Mouse (Mus musculus) limb, embryonic 13.5 days (tissue): ENCODE measurements around the gene Ahdc1. TPM values are rescaled to one million over a fixed set of nuclear protein-coding genes. Genes with fewer than 3 reads are reported as not detected.
"Not testable (repeated sequence)": the region's sequence is repeated elsewhere in the genome, so short reads cannot be mapped to it uniquely, and the experiment has no call there.

Source experiments
- ATAC-seq: fragments of 200-750 bp; cut with Nextera tagmentation; 2 replicates; pipeline ENCODE4 v1.8.0; 2017; ENCODE audit warnings: low read depth, moderate number of reproducible peaks, moderate TSS enrichment; ENCODE audit not compliant: low FRiP score
- H3K27ac ChIP-seq: fragments of 300-500 bp; sonication (generic); 2 replicates; pipeline ENCODE4 v1.5.1; 2015; ENCODE audit warnings: inconsistent platforms, mild to moderate bottlenecking, moderate library complexity
- H3K27me3 ChIP-seq: fragments of 300-500 bp; sonication (generic); 2 replicates; pipeline ENCODE4 v1.6.1; 2015; ENCODE audit warnings: mild to moderate bottlenecking, inconsistent platforms
- H3K36me3 ChIP-seq: fragments of 300-500 bp; sonication (generic); 2 replicates; pipeline ENCODE4 v1.6.1; 2015; ENCODE audit warnings: inconsistent platforms, mild to moderate bottlenecking, moderate library complexity
- H3K4me1 ChIP-seq: fragments of 300-500 bp; sonication (generic); 2 replicates; pipeline ENCODE4 v1.6.1; 2015; ENCODE audit warnings: inconsistent platforms
- H3K4me2 ChIP-seq: fragments of 300-500 bp; sonication (generic); replicated peaks from 2 replicates; pipeline ENCODE4 v1.6.1; 2015; ENCODE audit warnings: inconsistent platforms, mild to moderate bottlenecking, moderate library complexity
- H3K4me3 ChIP-seq: fragments of 300-500 bp; sonication (generic); 2 replicates; pipeline ENCODE4 v1.5.1; 2015; ENCODE audit warnings: moderate library complexity, mild to moderate bottlenecking, inconsistent platforms
- H3K9ac ChIP-seq: fragments of 300-500 bp; sonication (generic); 2 replicates; pipeline ENCODE4 v1.6.1; 2015; ENCODE audit warnings: mild to moderate bottlenecking, inconsistent platforms
- H3K9me3 ChIP-seq: fragments of 300-500 bp; sonication (generic); 2 replicates; pipeline ENCODE4 v1.6.1; 2016; ENCODE audit warnings: inconsistent platforms
- WGBS: fragments of 180-500 bp; shearing (Covaris S2); methylation state at CpG from one replicate; pipeline ENCODE4 v1.1.7; 2015; 5-methylcytosine and 5-hydroxymethylcytosine counted together
- polyA plus RNA-seq: library from polyadenylated mRNA; unstranded; fragments of >200 nt; fragmentation: Nextera tagmentation; extraction: Ambion mirVana; gene quantifications from 2 replicates; pipeline ENCODE4 v1.2.1, GENCODE M21; 2015

Gene Ahdc1
- polyA plus RNA-seq, 1 experiment from 2014 or later = 11.3 TPM

- ATAC-seq = no peak
- Histone ChIP-seq H3K4me2 (no peak overlapping the region), H3K27me3 (no peaks in the 10 kb centered on the region), H3K9me3 (no peaks in the 10 kb centered on the region), H3K4me3 (no peak overlapping the region), H3K4me1 (peaks cover 67% of the 10 kb centered on the region), H3K9ac (peak overlapping the region; percentile 19; the same call in 1 of the 2 replicates), H3K36me3 (no peaks in the 10 kb centered on the region), H3K27ac (peak overlapping the region; percentile 72; the same call in 1 of the 2 replicates)
- WGBS = 65% methylated on average over 6 of the region's 6 CpGs
Measured at GRCm38 (mm10) chr4:133093056-133093455, 82.0 kb downstream of the Ahdc1 start.

DNA sequence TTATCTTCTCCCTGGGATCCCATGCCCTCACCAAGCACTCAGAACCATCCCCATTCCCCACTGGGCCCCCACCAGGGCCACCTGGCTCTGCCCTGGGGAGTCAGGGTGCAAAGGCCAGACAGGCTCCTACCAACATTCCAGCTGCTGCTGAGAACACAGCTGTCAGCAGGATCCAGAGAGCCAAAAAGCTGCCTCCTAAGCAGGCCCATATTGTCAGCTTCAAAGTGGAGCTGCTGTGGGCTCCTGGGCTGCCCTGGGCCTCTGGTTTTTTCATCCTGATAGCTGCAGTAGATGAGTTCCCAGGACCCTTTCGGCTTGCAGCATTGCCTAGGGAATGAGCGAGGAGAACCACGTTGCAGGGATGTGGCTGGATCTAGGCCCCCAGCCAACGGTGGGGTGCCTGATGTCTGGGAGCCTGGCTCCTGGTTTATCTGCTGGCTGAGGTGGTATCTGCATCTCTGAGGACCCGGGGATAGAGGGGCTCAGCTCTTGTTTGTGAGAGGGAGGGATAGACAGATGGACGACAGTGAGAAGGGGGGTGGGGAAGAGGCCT lies 82.5 kb downstream of the Ahdc1 start:
- ATAC-seq = no peak
- H3K27me3 ChIP-seq = no peaks in the 10 kb centered on the region
- WGBS = 17% methylated on average over 6 of the region's 6 CpGs
- no peaks in the 10 kb centered on the region for H3K36me3 ChIP-seq
- H3K9me3 ChIP-seq = no peaks in the 10 kb centered on the region
- H3K4me2 ChIP-seq = no peak overlapping the region
- no peak overlapping the region for H3K4me3 ChIP-seq
- H3K4me1 ChIP-seq = peaks cover 67% of the 10 kb centered on the region
- peak overlapping the region; percentile 19 for H3K9ac ChIP-seq
- H3K27ac ChIP-seq = peak overlapping the region; percentile 72

DNA sequence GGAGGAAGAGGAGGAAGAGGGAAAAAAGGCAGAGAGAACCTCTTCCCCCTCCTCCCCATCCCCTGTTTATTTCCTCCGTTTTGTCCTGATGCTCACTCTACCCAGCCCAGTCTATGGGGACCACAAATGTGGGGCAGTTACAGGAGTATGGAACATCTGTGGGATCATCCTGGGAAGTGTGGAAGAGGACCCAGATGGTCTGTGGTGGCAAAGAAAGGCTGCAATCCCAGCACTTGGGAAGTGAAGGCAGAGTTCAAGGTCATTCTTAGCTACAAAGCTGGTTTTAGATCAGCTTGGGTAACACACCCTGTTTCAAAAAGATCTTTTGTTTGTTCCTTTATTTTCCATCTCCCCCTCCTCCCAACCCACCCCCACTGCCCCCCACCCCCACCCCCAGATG lies 83.2 kb downstream of the Ahdc1 start:
- no peak for ATAC-seq
- no peak overlapping the region for H3K4me2 ChIP-seq
- H3K4me1 ChIP-seq = peaks cover 64% of the 10 kb centered on the region
- no peak overlapping the region for H3K27ac ChIP-seq
- WGBS = 55% methylated on average over 1 of the region's 1 CpGs
- H3K27me3 ChIP-seq = no peaks in the 10 kb centered on the region
- no peaks in the 10 kb centered on the region for H3K36me3 ChIP-seq
- no peak overlapping the region for H3K9ac ChIP-seq
- H3K9me3 ChIP-seq = no peaks in the 10 kb centered on the region
- no peak overlapping the region for H3K4me3 ChIP-seq

- ATAC-seq = peak; percentile 26
- Histone ChIP-seq H3K27me3 (no peaks in the 10 kb centered on the region), H3K4me3 (peak overlapping the region; percentile 21), H3K4me1 (peaks cover 56% of the 10 kb centered on the region), H3K36me3 (no peaks in the 10 kb centered on the region), H3K4me2 (peak overlapping the region; percentile 54), H3K9me3 (no peaks in the 10 kb centered on the region), H3K9ac (peak overlapping the region; percentile 45), H3K27ac (peak overlapping the region; percentile 86)
- 40% methylated on average over 16 of the region's 16 CpGs for WGBS
Measured at GRCm38 (mm10) chr4:133094936-133095733, 84.1 kb downstream of the Ahdc1 start.

GRCm38 (mm10) chr4:133095734-133096065 lies 84.6 kb downstream of the Ahdc1 start:
- peak overlapping the region; percentile 54 for H3K4me2 ChIP-seq
- H3K4me3 ChIP-seq = peak overlapping the region; percentile 21
- H3K27ac ChIP-seq = peak overlapping the region; percentile 86
- peak overlapping the region; percentile 45 for H3K9ac ChIP-seq
- peak; percentile 4; the same call in 1 of the 2 replicates for ATAC-seq
- not testable (repeated sequence) for H3K9me3 ChIP-seq, H3K36me3 ChIP-seq, H3K27me3 ChIP-seq
- H3K4me1 ChIP-seq = peaks cover 50% of the 10 kb centered on the region
- WGBS = 19% methylated on average over 3 of the region's 3 CpGs

DNA sequence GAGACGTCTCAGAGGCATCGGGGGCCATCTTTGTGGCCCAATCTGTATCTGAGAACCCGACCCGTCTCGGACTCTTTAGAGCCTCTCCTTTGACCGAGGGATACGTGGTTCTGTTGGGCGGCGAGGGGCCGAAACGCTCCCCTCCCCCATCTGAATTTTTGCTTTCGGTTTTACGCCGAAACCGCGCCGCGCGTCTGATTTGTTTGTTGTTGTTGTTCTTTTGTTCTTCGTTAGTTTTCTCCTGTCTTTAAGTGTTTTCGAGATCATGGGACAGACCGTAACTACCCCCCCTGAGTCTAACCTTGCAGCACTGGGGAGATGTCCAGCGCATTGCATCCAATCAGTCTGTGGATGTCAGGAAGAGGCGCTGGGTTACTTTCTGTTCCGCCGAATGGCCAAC lies 85.6 kb downstream of the Ahdc1 start:
- Histone ChIP-seq H3K4me2 (0 out of 2 replicates have a peak overlapping the region, but pooled peaks have one; percentile 31), H3K4me1 (peaks cover 41% of the 10 kb centered on the region), H3K4me3 (peak overlapping the region; percentile 38)
- not testable (repeated sequence) for H3K9ac ChIP-seq, H3K27me3 ChIP-seq, H3K9me3 ChIP-seq, H3K27ac ChIP-seq, H3K36me3 ChIP-seq, ATAC-seq
- under 1% methylated on average over 15 of the region's 26 CpGs for WGBS

DNA sequence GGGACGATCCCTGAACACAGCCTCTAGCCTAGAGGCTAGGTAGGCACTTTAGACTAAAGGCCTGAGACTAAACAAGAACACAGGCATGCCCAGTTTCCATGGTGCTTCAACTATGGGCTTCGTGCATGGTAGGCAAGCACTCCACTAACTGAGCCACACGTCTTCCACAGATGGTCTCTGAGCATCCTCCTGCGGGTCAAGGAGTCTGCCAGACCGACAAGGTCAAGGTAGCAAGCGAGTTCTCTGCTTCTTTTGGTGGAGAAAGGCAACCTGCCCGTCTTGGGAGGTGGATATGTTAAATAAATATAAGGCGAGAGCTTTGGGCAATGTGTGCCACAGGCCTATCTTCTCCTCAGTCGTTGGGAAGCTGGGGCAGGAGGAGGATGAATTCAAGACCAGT lies 90.7 kb downstream of the Ahdc1 start:
- Histone ChIP-seq H3K9me3 (no peaks in the 10 kb centered on the region), H3K9ac (no peak overlapping the region), H3K27me3 (no peaks in the 10 kb centered on the region), H3K4me3 (no peak overlapping the region), H3K27ac (no peak overlapping the region), H3K4me1 (peaks cover 17% of the 10 kb centered on the region), H3K36me3 (peaks cover 7% of the 10 kb centered on the region; the same call in 1 of the 2 replicates), H3K4me2 (0 out of 2 replicates have a peak overlapping the region, but pooled peaks have one; percentile 16)
- 82% methylated on average over 9 of the region's 9 CpGs for WGBS
- no peak for ATAC-seq

DNA sequence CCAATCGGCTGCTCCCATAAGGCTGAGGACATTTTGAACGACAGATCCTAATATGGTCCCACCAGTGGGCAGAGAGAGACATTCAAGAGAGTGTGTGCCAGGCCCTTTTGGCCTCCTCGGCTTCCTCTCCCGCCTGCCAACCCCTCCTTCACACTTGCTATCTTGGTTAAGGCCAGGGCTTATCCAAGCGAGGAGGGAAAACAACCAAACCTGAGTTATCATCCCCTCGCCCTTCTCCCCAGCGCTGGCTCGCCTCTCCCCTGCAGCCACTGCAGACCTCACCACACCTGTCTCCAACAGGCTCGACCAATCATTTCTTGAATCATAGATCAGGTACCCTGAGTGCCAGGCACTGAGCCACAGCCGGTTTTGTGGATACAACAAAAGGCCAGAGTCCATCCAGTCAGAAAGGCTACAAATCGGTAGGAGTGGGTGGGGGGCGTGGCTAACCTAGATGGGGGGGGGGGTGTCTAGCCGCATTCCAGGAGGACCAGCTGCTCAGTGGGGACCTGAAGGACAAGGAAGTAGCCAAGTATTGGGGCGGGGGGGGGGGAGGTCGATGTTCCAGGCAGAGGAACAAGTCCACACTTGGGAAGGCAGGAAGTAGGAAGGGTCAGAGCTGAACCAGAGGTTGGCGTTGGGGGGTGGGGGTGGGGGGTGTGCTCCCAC lies 92.6 kb downstream of the Ahdc1 start:
- Histone ChIP-seq H3K27me3 (no peaks in the 10 kb centered on the region), H3K4me2 (no peak overlapping the region; the same call in 1 of the 2 replicates), H3K36me3 (peaks cover 7% of the 10 kb centered on the region; the same call in 1 of the 2 replicates), H3K27ac (peak overlapping the region; percentile 39), H3K4me1 (peaks cover 31% of the 10 kb centered on the region), H3K4me3 (no peak overlapping the region), H3K9me3 (no peaks in the 10 kb centered on the region), H3K9ac (peak overlapping the region; percentile 43; the same call in 1 of the 2 replicates)
- ATAC-seq = no peak
- WGBS = 30% methylated on average over 13 of the region's 16 CpGs

DNA sequence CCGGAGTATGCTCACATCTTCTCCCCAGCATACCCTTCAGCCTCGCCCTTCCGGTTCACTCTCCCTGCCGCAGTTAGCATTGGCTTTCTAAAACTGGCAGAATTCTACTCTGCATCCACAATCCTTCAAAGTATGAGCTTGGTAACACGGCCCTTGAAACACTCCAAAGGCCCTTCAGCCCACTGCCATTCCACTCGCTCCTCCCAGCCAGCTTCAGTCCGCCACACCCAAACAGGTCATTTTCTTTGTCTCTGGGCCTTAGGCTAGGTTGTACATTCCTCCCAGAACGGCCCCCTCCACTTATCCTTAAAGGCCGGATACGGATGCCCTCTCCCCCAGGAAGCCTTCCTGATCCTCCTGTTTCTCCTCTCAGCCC lies 93.1 kb downstream of the Ahdc1 start:
- Histone ChIP-seq H3K27ac (peak overlapping the region; percentile 39), H3K4me3 (no peak overlapping the region), H3K9ac (0 out of 2 replicates have a peak overlapping the region, but pooled peaks have one; percentile 35), H3K4me2 (no peak overlapping the region; the same call in 1 of the 2 replicates), H3K4me1 (peaks cover 37% of the 10 kb centered on the region), H3K36me3 (peaks cover 7% of the 10 kb centered on the region; the same call in 1 of the 2 replicates), H3K9me3 (no peaks in the 10 kb centered on the region), H3K27me3 (no peaks in the 10 kb centered on the region)
- 34% methylated on average over 10 of the region's 10 CpGs for WGBS
- ATAC-seq = no peak

- Histone ChIP-seq H3K9me3 (no peaks in the 10 kb centered on the region), H3K4me2 (no peak overlapping the region), H3K4me1 (peaks cover 39% of the 10 kb centered on the region), H3K27ac (no peak overlapping the region), H3K4me3 (no peak overlapping the region), H3K27me3 (no peaks in the 10 kb centered on the region), H3K9ac (no peak overlapping the region), H3K36me3 (peaks cover 7% of the 10 kb centered on the region; the same call in 1 of the 2 replicates)
- 98% methylated on average over 7 of the region's 7 CpGs for WGBS
- no peak for ATAC-seq
Measured at GRCm38 (mm10) chr4:133106691-133107090, 95.6 kb downstream of the Ahdc1 start.

DNA sequence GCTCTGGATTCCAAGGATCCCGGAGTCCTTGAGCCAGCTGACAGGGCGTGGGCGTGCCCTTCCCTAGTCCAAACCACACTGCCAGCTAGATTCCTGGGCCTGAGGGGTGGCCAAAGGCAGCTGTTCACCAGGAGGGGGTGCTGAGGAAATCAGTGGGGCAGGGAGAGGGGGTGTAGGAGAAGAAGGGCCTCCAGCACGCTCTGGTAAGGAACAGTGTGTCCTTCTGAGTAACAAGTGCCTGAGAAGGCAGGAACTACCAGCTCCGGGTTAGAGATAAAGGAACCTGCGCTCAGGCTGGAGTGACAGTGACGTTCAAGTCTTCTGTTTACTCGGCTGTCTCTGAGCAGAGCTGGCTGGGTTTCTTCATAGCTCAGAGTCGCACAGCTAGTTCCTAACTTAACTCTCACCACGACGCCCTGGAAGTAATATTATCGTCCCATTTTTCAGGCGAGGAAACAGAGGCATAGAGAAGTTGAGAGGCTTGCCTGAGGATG lies 96.8 kb downstream of the Ahdc1 start:
- no peak overlapping the region for H3K4me3 ChIP-seq
- peaks cover 4% of the 10 kb centered on the region; the same call in 1 of the 2 replicates for H3K36me3 ChIP-seq
- ATAC-seq = no peak
- peaks cover 45% of the 10 kb centered on the region for H3K4me1 ChIP-seq
- WGBS = 55% methylated on average over 13 of the region's 13 CpGs
- H3K9ac ChIP-seq = no peak overlapping the region
- H3K27me3 ChIP-seq = no peaks in the 10 kb centered on the region
- H3K27ac ChIP-seq = peak overlapping the region; percentile 45
- no peak overlapping the region for H3K4me2 ChIP-seq
- H3K9me3 ChIP-seq = no peaks in the 10 kb centered on the region
